Mouse (Mus musculus): Measurements from ENCODE around the gene Upf2.
"Not testable (repeated sequence)": the region's sequence is repeated elsewhere in the genome, so short reads cannot be mapped to it uniquely, and the experiment has no call there.

Upf2 gene

DNA sequence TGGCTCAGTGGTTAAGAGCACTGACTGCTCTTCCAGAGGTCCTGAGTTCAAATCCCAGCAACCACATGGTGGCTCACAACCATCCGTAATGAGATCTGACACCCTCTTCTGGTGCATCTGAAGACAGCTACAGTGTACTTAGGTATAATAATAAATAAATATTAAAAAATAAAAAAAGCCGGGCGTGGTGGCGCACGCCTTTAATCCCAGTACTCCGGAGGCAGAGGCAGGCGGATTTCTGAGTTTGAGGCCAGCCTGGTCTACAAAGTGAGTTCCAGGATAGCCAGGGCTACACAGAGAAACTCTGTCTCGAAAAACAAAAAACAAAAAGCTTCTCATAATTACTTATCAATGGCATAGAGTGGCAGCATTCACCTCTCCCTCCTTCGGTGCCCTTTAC, 1.4 kb upstream of the Upf2 start:
- in situ Hi-C loops (cut with MboI) = not testable (repeated sequence)

DNA sequence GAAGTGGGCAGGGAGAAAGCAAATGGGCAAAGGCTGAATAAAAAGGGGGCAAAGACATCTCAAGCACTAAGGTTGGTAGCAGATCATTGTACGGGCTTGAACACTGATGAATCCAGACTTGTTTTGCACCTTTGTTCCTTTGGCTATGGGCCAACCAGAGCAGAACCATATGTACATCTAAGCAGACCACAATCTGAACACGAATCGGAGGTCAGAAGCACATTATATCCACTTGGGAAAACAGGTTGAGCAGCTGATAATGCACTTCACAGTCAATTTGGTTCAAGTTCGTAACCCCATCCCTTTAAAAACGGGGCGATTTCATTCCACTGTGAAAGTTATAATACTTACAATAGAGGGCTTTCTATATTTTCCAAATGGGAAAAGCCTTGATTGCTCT, 964 bp upstream of the Upf2 start:
- in situ Hi-C loops (cut with MboI) = no loop called here

DNA sequence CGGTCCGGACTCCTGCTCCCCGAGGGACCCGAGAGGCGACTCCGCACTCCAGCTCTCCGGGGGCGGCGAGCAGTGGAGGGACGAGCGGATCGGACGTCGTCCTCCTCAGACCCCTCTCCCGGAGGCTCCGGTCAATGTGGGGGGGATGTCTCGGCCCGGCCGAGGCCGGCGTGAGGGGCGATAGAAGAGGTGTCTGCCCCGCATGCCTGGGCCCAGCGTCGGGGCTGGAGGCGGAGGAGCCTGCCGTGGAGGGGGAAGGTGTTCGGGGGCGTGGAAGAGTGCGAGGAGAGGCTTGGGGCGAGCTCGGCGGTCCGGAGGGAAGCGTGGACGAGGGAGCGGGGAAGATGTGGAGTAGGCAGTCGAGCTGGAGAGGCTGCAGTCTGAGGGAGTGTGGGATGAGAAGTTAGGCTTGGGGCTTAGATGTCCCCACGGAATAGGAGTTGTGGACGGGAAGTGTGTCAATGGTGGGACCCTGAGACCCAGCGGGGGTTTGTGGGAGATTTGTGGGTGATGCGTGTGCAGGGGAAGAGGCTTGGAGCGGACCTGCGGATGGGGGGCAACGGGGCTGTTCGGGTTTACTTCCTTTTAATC, 447 bp downstream of the Upf2 start:
- in situ Hi-C loops (cut with MboI) = no loop called here

DNA sequence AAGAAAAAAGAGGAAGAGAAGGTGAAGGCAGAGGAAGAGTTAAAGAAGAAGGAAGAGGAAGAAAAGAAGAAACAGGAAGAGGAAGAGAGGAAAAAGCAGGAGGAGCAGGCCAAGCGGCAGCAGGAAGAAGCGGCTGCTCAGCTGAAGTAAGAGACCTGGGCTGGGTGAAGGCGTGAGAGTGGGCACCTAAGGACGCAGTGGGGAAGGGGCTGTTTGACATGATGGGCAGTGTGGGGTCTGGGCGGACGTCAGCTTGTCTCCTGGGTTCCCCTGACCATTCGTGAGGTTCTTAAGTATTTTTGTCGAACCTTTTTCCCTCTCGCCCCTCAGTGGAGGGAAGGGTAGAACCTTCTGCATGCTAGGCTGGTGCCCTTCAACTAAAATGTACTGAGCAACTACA, 6.4 kb downstream of the Upf2 start:
- in situ Hi-C loops (cut with MboI) = no loop called here

DNA sequence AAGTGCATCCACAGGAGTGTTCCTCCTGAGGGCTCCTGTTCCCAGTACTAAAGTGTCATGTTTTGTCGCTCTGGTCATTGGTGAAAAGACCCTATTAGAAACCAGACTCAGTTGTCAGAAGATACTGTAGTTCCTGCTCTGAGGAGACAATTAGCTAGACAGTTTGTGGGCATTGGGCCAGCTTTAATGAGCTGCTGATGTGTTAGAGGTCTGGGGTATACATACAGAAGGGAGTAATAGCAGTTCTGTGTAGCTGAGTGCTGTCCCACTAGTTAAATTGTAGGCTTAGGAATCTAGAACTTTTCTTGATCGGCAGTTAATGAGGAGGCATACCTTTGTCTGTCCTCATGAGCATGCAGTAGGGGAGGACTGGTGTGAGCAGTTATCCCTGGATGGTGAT, 11.0 kb downstream of the Upf2 start:
- in situ Hi-C loops (cut with MboI) = no loop called here

DNA sequence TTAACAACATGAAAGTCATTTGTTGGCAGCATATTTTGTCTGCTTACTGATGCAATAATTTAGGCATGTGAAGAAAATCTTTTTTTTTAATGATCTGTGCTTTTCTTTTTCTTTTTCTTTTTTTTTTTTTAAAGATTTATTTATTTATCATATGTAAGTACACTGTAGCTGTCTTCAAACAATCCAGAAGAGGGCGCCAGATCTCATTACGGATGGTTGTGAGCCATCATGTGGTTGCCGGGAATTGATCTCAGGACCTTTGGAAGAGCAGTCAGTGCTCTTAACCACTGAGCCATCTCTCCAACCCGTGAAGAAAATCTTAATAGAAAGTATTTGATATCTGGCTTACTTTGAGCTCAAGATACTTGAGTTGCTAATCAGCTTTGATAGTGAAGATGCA, 12.5 kb downstream of the Upf2 start:
- in situ Hi-C loops (cut with MboI) = not testable (repeated sequence)

DNA sequence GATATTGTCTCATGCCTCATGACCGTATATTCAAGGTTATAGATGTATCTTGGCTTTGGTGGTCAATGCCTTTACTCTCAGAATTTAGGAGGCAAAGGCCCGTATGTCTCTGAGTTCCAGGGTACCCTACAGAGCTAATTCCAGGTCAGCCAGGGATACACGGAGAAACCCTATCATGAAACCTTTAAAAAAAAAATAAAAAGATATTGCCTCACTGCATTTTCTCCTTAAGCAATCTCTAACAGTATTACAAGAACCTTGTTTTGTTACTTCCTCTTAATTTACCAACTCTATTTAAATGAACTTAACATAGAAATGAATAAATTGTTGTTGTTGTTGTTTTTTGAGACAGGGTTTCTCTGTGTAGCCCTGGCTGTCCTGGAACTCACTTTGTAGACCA, 14.7 kb downstream of the Upf2 start:
- in situ Hi-C loops (cut with MboI) = no loop called here

DNA sequence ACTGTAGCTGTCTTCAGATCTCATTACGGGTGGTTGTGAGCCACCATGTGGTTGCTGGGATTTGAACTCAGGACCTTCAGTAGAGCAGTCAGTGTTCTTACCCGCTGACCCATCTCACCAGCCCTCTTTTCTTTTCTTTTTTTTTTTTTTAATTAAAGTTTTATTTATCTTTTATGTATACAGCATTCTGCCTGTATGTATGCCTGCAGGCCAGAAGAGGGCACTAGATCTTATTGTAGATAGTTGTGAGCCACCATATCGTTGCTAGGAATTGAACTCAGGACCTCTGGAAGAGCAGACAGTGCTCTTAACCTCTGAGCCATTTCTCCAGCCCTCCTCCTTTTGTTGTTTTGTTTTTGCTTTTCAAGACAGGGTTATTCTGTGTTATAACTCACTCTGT, 19.4 kb downstream of the Upf2 start:
- in situ Hi-C loops (cut with MboI) = not testable (repeated sequence)

DNA sequence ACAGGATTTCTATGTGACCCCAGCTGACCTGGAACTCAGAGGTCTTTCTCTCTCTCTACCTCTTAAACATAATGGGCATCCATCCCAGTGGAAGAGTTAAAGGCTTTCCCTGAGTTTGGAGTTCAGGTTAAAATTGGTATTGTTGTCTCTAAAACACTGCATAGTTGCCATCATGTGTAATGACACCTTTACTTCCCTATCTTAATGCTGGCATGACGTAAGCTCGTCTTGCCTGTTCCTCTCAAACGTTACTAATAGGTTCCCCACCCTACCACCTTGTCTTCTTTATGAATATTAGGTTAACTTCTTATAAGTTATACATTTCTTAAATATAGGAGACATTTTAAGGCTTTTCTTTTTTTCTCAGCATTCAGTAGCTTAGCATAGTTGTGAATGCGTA, 26.3 kb downstream of the Upf2 start:
- in situ Hi-C loops (cut with MboI) = no loop called here

DNA sequence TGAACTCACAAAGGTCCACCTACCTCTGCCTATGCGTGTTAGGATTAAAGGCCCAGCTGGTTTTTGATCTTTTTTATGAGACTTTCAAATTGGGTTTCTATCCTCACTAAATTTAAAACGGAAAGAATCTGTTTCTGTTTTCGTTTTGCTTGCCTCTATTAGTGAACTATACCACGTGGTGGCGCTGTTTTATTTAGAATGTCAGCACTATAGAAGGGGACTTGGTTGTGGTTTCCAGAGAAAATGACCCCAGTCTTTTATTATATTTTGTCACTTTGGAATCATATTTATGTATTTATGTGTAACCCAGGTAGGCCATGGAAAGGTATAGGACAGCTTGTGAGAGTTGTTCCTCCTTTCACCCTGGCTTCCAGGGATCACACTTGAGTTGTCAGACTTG, 44.3 kb downstream of the Upf2 start:
- in situ Hi-C loops (cut with MboI) = no loop called here

DNA sequence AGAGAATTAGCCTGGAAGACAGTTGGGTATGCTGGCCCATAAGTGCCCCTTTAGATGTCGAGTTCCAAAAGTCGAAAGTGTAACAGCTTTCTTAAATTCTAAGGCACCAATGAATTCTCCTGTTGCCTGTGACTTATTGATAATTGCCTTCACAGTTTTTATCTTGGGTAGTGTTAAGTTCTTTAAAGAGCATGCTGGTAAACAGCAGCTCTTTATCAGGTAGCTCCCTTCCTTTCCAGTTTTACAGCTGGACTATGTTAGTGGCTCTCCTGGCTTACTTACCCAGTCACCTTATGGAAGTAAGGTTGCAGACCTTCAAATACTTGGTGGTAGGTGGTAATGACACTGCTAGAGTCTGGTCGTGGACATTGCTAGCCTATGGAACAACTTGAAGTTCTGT, 52.7 kb downstream of the Upf2 start:
- in situ Hi-C loops (cut with MboI) = no loop called here

DNA sequence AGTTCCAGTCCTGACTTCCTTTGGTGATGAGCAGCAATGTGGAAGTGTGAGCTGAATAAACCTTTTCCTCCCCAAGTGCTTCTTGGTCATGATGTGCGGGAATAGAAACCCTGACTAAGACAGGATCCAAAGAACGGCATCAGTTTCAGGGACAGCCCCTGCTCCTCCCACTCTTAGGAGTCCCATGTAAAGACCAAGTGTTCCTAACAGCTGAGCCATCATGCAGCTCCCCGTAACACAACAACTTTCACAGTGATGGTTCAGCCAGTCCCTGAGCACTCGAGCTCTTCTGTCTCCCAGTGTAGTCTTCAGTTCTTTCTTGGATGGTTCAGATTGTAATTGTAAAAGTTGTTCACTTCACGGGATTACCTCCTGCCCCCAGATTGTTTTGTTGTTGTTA, 63.3 kb downstream of the Upf2 start:
- in situ Hi-C loops (cut with MboI) = no loop called here

DNA sequence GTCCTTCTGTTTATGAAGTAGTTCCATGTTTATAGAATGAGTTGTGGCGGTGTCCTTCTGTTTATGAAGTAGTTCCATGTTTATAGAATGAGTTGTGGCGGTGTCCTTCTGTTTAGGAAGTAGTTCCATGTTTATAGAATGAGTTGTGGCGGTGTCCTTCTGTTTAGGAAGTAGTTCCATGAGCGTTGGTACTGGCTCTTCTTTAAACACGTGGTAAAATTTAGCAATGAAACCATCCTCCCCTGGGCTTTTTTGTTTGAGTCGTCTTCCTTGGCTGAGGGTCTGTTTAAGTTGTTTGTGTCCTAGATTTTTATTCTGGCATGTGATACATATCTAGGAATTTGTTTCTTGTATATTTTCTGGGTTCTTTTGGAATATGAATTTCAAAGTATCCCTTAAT, 63.9 kb downstream of the Upf2 start:
- in situ Hi-C loops (cut with MboI) = not testable (repeated sequence)

DNA sequence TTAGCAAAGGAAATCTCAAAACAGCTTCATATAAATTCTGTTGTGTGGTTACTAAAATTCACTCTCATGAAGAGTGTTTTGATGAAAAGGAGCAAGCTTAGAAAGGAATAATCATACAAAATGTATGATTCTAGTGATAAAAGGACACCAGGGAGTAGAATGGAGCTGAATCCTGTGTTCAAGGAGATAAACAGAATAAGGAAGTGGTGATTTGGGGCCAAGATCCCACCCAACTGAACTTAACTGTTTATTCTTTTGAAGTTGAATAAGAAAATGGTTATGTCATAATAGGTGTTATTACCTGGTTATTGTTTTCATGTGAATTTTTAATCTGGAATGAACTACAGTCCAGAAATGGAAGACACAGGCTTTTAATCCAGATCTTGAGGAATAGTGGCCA, 69.3 kb downstream of the Upf2 start:
- in situ Hi-C loops (cut with MboI) = no loop called here

DNA sequence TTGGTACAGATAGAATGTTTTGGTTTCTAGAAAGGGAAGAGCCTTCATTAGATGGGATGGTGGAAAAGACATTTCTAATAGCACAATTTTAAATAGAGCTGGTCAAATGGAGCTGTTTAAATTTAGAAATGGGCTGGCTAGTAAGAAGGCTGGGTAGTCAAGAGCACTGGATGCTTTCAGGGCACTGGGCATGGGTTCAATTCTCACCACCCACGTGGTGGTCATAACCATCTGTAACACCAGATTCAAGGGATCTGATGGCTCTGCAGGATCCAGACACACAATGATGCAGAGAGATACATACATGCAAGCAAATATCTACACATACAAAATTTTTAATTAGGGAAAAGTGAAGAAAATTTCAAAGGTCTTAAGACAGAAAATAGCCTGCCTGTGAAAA, 91.4 kb downstream of the Upf2 start:
- in situ Hi-C loops (cut with MboI) = no loop called here

DNA sequence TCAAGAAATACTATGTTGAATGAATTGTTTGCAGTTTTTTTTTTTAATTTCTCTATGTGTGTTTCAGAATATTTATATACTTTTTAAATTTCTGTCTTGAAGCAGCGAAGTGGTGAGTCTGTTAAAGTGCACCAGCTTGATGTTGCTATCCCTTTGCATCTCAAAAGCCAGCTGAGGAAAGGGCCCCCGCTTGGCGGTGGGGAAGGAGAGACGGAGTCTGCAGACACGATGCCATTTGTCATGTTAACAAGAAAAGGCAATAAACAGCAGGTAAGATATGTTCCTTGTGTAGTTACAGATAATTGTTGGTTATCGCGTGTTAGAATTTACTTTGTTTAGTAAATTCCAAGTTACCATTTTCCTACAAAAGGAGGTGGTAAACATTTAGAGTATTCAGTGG, 95.5 kb downstream of the Upf2 start:
- in situ Hi-C loops (cut with MboI) = no loop called here

DNA sequence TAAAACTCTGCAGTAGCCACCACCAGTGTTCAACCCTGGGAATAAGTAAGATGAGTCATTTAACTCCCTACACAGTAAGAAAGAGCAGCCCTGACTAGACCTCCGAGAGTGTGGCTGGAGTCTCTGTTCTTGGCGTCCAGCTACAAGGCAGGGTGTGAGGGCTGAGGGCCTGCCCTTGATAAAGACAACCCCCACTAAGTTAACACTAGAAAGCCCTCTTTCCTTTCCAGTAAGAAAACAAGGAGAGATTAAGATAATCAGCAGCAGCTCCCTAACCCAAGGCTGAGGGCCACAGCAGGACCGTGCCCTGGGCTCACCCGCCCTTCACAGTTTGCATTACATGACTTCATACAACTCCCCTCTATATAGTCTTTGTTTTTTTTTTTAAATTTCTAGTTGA, 97.3 kb downstream of the Upf2 start:
- in situ Hi-C loops (cut with MboI) = no loop called here

DNA sequence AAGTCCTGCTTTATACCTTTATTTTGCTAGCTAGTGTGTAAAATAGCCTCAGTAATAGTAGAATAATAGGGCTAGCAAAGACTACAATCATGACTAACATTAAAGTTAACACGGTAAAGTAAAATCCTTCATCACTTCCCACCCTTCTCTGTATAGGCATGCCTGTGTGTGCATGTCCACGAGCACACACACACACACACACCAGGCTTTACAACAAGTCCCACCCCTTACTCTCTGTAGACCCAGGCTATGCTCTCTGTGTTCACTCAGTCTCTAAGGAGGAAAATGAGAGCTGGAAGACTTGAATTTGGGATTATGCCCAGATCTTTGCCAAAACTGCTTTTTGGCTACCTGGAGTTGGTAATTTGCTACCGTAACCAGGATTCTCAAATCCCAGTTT, 97.7 kb downstream of the Upf2 start:
- in situ Hi-C loops (cut with MboI) = no loop called here

DNA sequence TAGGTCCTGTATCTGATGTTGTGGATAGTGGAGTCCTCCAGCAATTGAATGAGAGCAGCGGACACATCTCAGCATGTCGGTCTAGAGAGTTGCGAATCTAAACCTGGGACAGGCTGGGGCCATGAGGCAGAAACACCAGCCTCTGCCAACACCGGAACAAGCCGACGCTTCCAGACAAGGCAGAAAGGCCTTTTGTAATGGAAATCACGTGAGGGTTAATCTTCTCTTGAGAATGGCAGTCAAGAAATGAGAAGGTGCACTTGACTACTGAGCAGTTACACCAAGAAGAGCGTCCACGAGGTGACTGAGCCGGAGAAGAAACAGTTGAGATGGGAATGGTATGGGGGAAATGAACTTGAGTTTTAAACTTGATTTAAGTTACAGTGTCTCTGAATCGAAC, 104.2 kb downstream of the Upf2 start:
- in situ Hi-C loops (cut with MboI) = no loop called here

DNA sequence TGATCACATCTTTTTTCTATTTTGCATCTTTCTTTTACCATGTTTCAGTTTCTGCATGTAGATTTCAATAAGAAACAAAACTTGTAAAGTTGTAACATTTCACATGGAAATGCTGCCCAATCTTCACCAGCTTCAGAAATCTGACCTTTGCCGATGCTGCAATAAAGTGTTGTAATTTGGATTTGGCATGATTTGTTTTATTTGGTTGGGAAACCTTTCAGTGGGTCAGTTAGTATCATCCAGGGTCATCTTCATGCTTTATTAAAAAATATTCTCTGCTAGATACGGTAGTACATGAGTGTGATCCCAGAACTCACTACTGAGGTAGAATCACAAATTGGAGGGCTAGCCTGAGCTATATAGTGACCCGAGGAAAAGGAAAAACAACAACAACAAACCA, 105.2 kb downstream of the Upf2 start:
- in situ Hi-C loops (cut with MboI) = no loop called here

DNA sequence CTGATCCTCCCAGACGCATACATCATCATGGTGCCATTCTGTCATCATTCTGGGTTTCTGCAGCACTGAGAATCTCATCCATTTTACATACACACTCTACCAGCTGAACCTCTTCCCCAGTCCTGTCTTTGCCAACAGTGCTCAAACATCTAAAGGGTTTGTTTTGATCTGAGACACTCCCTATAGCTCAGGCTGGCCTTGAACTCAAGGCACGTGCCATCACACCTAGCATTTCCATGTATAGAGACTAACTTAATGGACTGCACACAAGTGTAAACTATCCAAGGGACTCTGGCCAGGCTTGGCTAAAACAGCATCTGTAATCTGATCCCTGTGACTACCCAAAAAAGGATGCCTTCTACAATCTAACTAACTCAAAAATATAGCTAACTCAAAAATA, 108.0 kb downstream of the Upf2 start:
- in situ Hi-C loops (cut with MboI) = no loop called here

DNA sequence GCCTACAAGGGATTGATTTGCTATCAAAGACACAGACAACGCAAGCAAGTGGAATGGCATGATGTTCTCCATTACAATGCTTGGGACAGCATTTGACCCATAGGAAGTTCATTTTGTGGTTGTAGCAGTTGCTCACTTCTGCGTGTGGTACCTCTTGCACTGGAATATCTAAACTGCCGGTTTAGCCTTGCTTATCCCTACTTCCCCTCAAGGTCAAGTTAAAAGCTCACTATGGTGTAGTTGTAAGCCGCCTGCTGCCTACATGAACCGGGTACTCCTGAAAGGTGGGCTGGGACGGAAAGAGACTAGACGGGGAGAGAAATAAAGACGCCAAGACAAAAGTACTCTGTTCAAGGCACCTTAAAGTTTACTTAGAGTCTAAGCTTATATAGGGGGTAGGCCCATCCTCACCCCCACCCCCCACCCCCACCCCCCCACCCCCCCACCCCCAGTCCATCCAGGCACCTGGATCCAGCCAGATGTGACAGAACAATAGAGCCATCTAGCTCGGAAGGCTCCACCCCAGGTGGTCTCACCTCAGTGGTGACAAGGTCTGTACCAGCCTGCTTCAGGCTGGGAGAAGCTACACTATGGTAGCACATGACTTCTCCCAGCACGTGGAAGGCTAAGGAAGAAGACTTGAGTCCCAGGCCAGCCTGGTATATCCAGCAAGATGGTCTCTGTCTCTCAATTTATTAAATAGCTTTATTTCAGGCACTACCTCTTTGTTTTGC, 109.0 kb downstream of the Upf2 start:
- in situ Hi-C loops (cut with MboI) = no loop called here

DNA sequence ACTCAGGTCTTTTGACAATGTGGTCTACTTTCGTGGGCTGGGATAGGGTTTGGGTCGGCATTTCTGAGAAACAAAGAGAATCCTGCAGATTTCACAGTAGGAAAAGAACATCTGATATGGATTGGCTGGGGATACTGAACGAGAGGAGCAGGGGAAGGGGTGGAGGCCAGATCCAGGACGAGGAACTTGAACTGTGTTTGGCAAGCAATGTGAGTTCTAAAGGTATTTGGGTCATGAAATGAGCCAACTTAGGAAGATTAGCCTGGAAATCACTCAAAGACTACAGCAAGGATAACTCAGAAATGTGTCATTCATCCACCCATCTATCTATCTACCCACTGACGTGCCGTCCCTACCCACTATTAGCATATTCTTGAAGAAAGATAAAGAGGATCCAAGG, 116.1 kb downstream of the Upf2 start:
- in situ Hi-C loops (cut with MboI) = no loop called here

DNA sequence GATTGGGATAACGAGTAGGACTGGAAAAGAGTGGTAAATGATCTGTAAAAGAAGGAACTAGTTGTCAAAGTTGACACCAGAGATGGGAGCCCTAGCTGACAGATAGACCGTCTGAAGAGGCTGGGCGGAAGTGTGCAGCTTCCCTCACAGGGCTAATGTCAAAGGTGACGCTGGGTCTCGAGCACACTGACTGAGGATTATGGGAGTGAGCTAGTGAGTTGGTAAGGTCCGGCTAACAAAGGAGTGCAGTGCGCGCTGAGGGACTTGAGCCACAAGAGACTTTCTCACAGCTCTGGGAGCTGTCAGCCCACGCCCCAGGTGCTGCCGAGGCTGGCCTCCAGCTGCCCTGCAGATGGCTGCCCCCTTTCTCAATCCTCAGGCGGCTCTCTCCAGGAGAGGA, 119.7 kb downstream of the Upf2 start:
- in situ Hi-C loops (cut with MboI) = no loop called here

Measured in mature B cell (primary cell).